Mouse (Mus musculus) bone marrow, adult 2 months (tissue): Measurements from ENCODE around the gene Zkscan5. TPM values are rescaled to one million over a fixed set of nuclear protein-coding genes. Genes with fewer than 3 reads are reported as not detected.
"Not testable (repeated sequence)": the region's sequence is repeated elsewhere in the genome, so short reads cannot be mapped to it uniquely, and the experiment has no call there.

Source experiments
- H3K27ac ChIP-seq: fragments of 200-500 bp; 2 replicates; pipeline ENCODE4 v1.5.1; 2012; ENCODE audit warnings: low read depth, mild to moderate bottlenecking, control low read depth, inconsistent platforms, low read length; ENCODE audit not compliant: control insufficient read depth, poor library complexity, insufficient read depth
- H3K4me1 ChIP-seq: fragments of 200-500 bp; 2 replicates; pipeline ENCODE4 v1.6.1; 2011; ENCODE audit warnings: low read length; ENCODE audit not compliant: control insufficient read depth, insufficient read depth
- H3K4me3 ChIP-seq: fragments of 200-500 bp; replicated peaks from 2 replicates; pipeline ENCODE3; 2011; ENCODE audit warnings: mild to moderate bottlenecking, low read depth, low read length, control low read depth; ENCODE audit not compliant: control insufficient read depth
- CTCF ChIP-seq: fragments of 200-500 bp; IDR thresholded peaks from 2 replicates; pipeline ENCODE4 v1.5.1; 2011; ENCODE audit warnings: low read length, control low read depth; ENCODE audit not compliant: control insufficient read depth, insufficient read depth
- POLR2A ChIP-seq: fragments of 200-500 bp; IDR thresholded peaks from 2 replicates; pipeline ENCODE4 v1.6.1; 2011; ENCODE audit warnings: low read depth, mild to moderate bottlenecking, control low read depth, low read length, borderline replicate concordance; ENCODE audit not compliant: control insufficient read depth
- WGBS: fragments of 180-500 bp; shearing (Covaris S2); methylation state at CpG from one replicate; pipeline ENCODE4 v1.1.7; 2018; 5-methylcytosine and 5-hydroxymethylcytosine counted together
- polyA plus RNA-seq: library from polyadenylated mRNA; stranded (reverse); fragments of >200 nt; gene quantifications from 2 replicates; pipeline ENCODE4 v1.2.4, GENCODE M21; 2011; ENCODE audit warnings: low replicate concordance; ENCODE audit not compliant: missing spikeins, insufficient read depth, insufficient read length

Gene Zkscan5
- polyA plus RNA-seq, 1 experiment, result 5.1 TPM

GRCm38 (mm10) chr5:145207385-145207784 is 3.0 kb downstream of the Zkscan5 start:
- WGBS, result 88% methylated on average over 6 of the region's 6 CpGs
- TF ChIP-seq POLR2A (no peak), CTCF (no peak)

GRCm38 (mm10) chr5:145207954-145208353 is 3.6 kb downstream of the Zkscan5 start:
- TF ChIP-seq POLR2A (no peak), CTCF (no peak)
- H3K4me3 ChIP-seq, result no peak overlapping the region
- no peaks in the 10 kb centered on the region; the same call in 1 of the 2 replicates for H3K4me1 ChIP-seq
- WGBS, result 71% methylated on average over 6 of the region's 6 CpGs
- no peak overlapping the region for H3K27ac ChIP-seq

More at GRCm38 (mm10) chr5:145207385-145207784, 3.0 kb downstream of the Zkscan5 start:
- Histone ChIP-seq H3K27ac (no peak overlapping the region), H3K4me3 (no peak overlapping the region), H3K4me1 (no peaks in the 10 kb centered on the region; the same call in 1 of the 2 replicates)

- WGBS, result 65% methylated on average over 11 of the region's 11 CpGs
- H3K27ac ChIP-seq, H3K4me1 ChIP-seq, H3K4me3 ChIP-seq: not testable (repeated sequence)
Measured at GRCm38 (mm10) chr5:145208391-145208790, 4.0 kb downstream of the Zkscan5 start.

- Histone ChIP-seq H3K4me3 (no peak overlapping the region), H3K27ac (no peak overlapping the region; the same call in 1 of the 2 replicates), H3K4me1 (no peaks in the 10 kb centered on the region)
- TF ChIP-seq POLR2A, result no peak
- no peak for TF ChIP-seq CTCF
- WGBS, result 89% methylated on average over 4 of the region's 4 CpGs
Measured at GRCm38 (mm10) chr5:145211340-145211739, 7.0 kb downstream of the Zkscan5 start.

- H3K27ac ChIP-seq, result no peak overlapping the region
- 85% methylated on average over 4 of the region's 4 CpGs for WGBS
Measured at GRCm38 (mm10) chr5:145212216-145212615, 7.9 kb downstream of the Zkscan5 start.

GRCm38 (mm10) chr5:145213505-145213904 is 9.1 kb downstream of the Zkscan5 start:
- 84% methylated on average over 3 of the region's 3 CpGs for WGBS
- no peak overlapping the region for H3K4me3 ChIP-seq
- no peaks in the 10 kb centered on the region for H3K4me1 ChIP-seq

More at GRCm38 (mm10) chr5:145212216-145212615, 7.9 kb downstream of the Zkscan5 start:
- TF ChIP-seq CTCF, result no peak
- no peak for TF ChIP-seq POLR2A
- no peak overlapping the region for H3K4me3 ChIP-seq
- H3K4me1 ChIP-seq, result no peaks in the 10 kb centered on the region

GRCm38 (mm10) chr5:145214679-145215078 is 10.3 kb downstream of the Zkscan5 start:
- Histone ChIP-seq H3K27ac (no peak overlapping the region), H3K4me3 (no peak overlapping the region), H3K4me1 (no peaks in the 10 kb centered on the region)
- 69% methylated on average over 4 of the region's 4 CpGs for WGBS
- TF ChIP-seq CTCF (no peak), POLR2A (no peak)

More at GRCm38 (mm10) chr5:145213505-145213904, 9.1 kb downstream of the Zkscan5 start:
- no peak overlapping the region for H3K27ac ChIP-seq
- TF ChIP-seq POLR2A (no peak), CTCF (no peak)

GRCm38 (mm10) chr5:145217746-145218145 is 13.4 kb downstream of the Zkscan5 start:
- TF ChIP-seq CTCF, result no peak
- no peak for TF ChIP-seq POLR2A
- H3K4me1 ChIP-seq, result no peaks in the 10 kb centered on the region
- no peak overlapping the region for H3K27ac ChIP-seq
- WGBS, result 84% methylated on average over 6 of the region's 6 CpGs
- no peak overlapping the region for H3K4me3 ChIP-seq

GRCm38 (mm10) chr5:145218206-145218605 is 13.8 kb downstream of the Zkscan5 start:
- 95% methylated on average over 21 of the region's 21 CpGs for WGBS
- Histone ChIP-seq H3K27ac (no peak overlapping the region), H3K4me3 (no peak overlapping the region), H3K4me1 (no peaks in the 10 kb centered on the region)
- TF ChIP-seq CTCF (no peak), POLR2A (no peak)
